Mouse (Mus musculus) small intestine, adult 2 months (tissue): ENCODE results near the gene Pik3c2g.

Experiments used
- CTCF ChIP-seq: fragments of 200-500 bp; IDR thresholded peaks from 2 replicates; pipeline ENCODE4 v1.5.1; 2012; ENCODE audit warnings: low read depth, mild to moderate bottlenecking, control low read depth, inconsistent platforms, low read length, moderate library complexity, mixed read lengths; ENCODE audit not compliant: insufficient replicate concordance, insufficient read length; ENCODE audit errors: extremely low read depth
- POLR2A ChIP-seq: fragments of 200-500 bp; IDR thresholded peaks from 2 replicates; pipeline ENCODE4 v1.6.1; 2012; ENCODE audit warnings: low read depth, mild to moderate bottlenecking, control low read depth, inconsistent platforms, low read length, moderate library complexity

GRCm38 (mm10) chr6:139876691-139877090, 289.7 kb downstream of the Pik3c2g start:
- TF ChIP-seq POLR2A (no peak), CTCF (no peak)
